Mouse (Mus musculus): ENCODE results near the gene Rps11. TPM values are rescaled to one million over a fixed set of nuclear protein-coding genes. Genes with fewer than 3 reads are reported as not detected.
"Not testable (repeated sequence)": the region's sequence is repeated elsewhere in the genome, so short reads cannot be mapped to it uniquely, and the experiment has no call there.

Rps11 gene
- 1,509 and 1,523 TPM in 2 replicates for polyA plus RNA-seq (2015; fragmentation: Nextera tagmentation; extraction: Ambion mirVana)

- under 1% methylated on average over 59 of the region's 59 CpGs for WGBS
- no peaks in the 10 kb centered on the region for H3K27me3 ChIP-seq
- peak within 1 kb of the TSS; percentile 96 for H3K4me3 ChIP-seq (replicated peaks)
- ATAC-seq (ENCODE audit: insufficient number of reproducible peaks, low FRiP score, low TSS enrichment, low read depth), result peak; percentile 88
- peak within 1 kb of the TSS; percentile 100 for H3K9ac ChIP-seq
- H3K9me3 ChIP-seq (replicated peaks), result no peaks in the 10 kb centered on the region
- peak within 1 kb of the TSS; percentile 64 for H3K4me2 ChIP-seq (replicated peaks)
- H3K27ac ChIP-seq (replicated peaks), result peak within 1 kb of the TSS; percentile 90
- peaks cover 61% of the 10 kb centered on the region for H3K36me3 ChIP-seq
- peaks cover 62% of the 10 kb centered on the region for H3K4me1 ChIP-seq
These were observed at the start of gene Rps11 for GRCm38 (mm10) chr7:45124224-45125143. TSS of gene Rps11 (minus strand) at chr7:45124439.

- H3K4me3 ChIP-seq (replicated peaks); H3K4me2 ChIP-seq (replicated peaks); H3K9ac ChIP-seq; H3K27ac ChIP-seq (replicated peaks); ATAC-seq (ENCODE audit: insufficient number of reproducible peaks, low FRiP score, low TSS enrichment, low read depth); H3K36me3 ChIP-seq: not testable (repeated sequence)
- H3K4me1 ChIP-seq, result peaks cover 18% of the 10 kb centered on the region
- WGBS, result 64% methylated on average over 1 of the region's 1 CpGs
- H3K27me3 ChIP-seq, result peaks cover 86% of the 10 kb centered on the region
- peaks cover 11% of the 10 kb centered on the region for H3K9me3 ChIP-seq (replicated peaks)
These were observed 49.5 kb upstream of the Rps11 start for GRCm38 (mm10) chr7:45173772-45174171.

- ATAC-seq (ENCODE audit: insufficient number of reproducible peaks, low FRiP score, low TSS enrichment, low read depth), result no peak
- H3K27ac ChIP-seq (replicated peaks), result no peak overlapping the region
- WGBS, result 63% methylated on average over 7 of the region's 7 CpGs
These were observed 48.7 kb upstream of the Rps11 start for GRCm38 (mm10) chr7:45172974-45173373.

GRCm38 (mm10) chr7:45169495-45169894, 45.3 kb upstream of the Rps11 start:
- no peak overlapping the region for H3K4me2 ChIP-seq (replicated peaks)
- H3K4me1 ChIP-seq, result peaks cover 8% of the 10 kb centered on the region; the same call in 1 of the 2 replicates
- H3K9ac ChIP-seq, result no peak overlapping the region
- H3K27ac ChIP-seq (replicated peaks), result no peak overlapping the region
- H3K27me3 ChIP-seq, result peaks cover 86% of the 10 kb centered on the region
- peaks cover 11% of the 10 kb centered on the region for H3K9me3 ChIP-seq (replicated peaks)
- H3K36me3 ChIP-seq, result no peaks in the 10 kb centered on the region
- ATAC-seq (ENCODE audit: insufficient number of reproducible peaks, low FRiP score, low TSS enrichment, low read depth), result no peak
- 89% methylated on average over 3 of the region's 3 CpGs for WGBS
- H3K4me3 ChIP-seq (replicated peaks), result no peak overlapping the region

More at GRCm38 (mm10) chr7:45172974-45173373, 48.7 kb upstream of the Rps11 start:
- no peak overlapping the region for H3K4me3 ChIP-seq (replicated peaks)
- no peak overlapping the region for H3K4me2 ChIP-seq (replicated peaks)
- H3K36me3 ChIP-seq, result no peaks in the 10 kb centered on the region
- peaks cover 24% of the 10 kb centered on the region for H3K4me1 ChIP-seq
- peaks cover 11% of the 10 kb centered on the region for H3K9me3 ChIP-seq (replicated peaks)
- H3K9ac ChIP-seq, result no peak overlapping the region
- H3K27me3 ChIP-seq, result peaks cover 86% of the 10 kb centered on the region

GRCm38 (mm10) chr7:45168656-45169055, 44.4 kb upstream of the Rps11 start:
- H3K4me3 ChIP-seq (replicated peaks), result no peak overlapping the region; the same call in 1 of the 2 replicates
- no peak overlapping the region for H3K4me2 ChIP-seq (replicated peaks)
- no peak overlapping the region for H3K9ac ChIP-seq
- H3K27me3 ChIP-seq, result peaks cover 87% of the 10 kb centered on the region
- peaks cover 13% of the 10 kb centered on the region for H3K4me1 ChIP-seq
- no peaks in the 10 kb centered on the region for H3K36me3 ChIP-seq
- peaks cover 11% of the 10 kb centered on the region for H3K9me3 ChIP-seq (replicated peaks)
- H3K27ac ChIP-seq (replicated peaks), result no peak overlapping the region
- WGBS, result 5% methylated on average over 24 of the region's 24 CpGs
- ATAC-seq (ENCODE audit: insufficient number of reproducible peaks, low FRiP score, low TSS enrichment, low read depth), result no peak

GRCm38 (mm10) chr7:45167761-45168445, 43.7 kb upstream of the Rps11 start:
- WGBS, result under 1% methylated on average over 19 of the region's 19 CpGs

GRCm38 (mm10) chr7:45166950-45167401, 42.7 kb upstream of the Rps11 start:
- H3K4me3 ChIP-seq (replicated peaks), result no peak overlapping the region
- no peak for ATAC-seq (ENCODE audit: insufficient number of reproducible peaks, low FRiP score, low TSS enrichment, low read depth)
- H3K36me3 ChIP-seq, result no peaks in the 10 kb centered on the region
- peaks cover 23% of the 10 kb centered on the region for H3K4me1 ChIP-seq
- H3K4me2 ChIP-seq (replicated peaks), result no peak overlapping the region
- H3K9me3 ChIP-seq (replicated peaks), result peaks cover 11% of the 10 kb centered on the region
- WGBS, result 27% methylated on average over 10 of the region's 10 CpGs
- no peak overlapping the region for H3K27ac ChIP-seq (replicated peaks)
- H3K27me3 ChIP-seq, result peaks cover 90% of the 10 kb centered on the region
- H3K9ac ChIP-seq, result no peak overlapping the region

More at GRCm38 (mm10) chr7:45167761-45168445, 43.7 kb upstream of the Rps11 start:
- Histone ChIP-seq H3K4me2 (replicated peaks) (no peak overlapping the region), H3K27ac (replicated peaks) (no peak overlapping the region), H3K9me3 (replicated peaks) (peaks cover 11% of the 10 kb centered on the region), H3K36me3 (no peaks in the 10 kb centered on the region), H3K4me3 (replicated peaks) (no peak overlapping the region), H3K27me3 (peaks cover 90% of the 10 kb centered on the region), H3K9ac (no peak overlapping the region), H3K4me1 (peaks cover 15% of the 10 kb centered on the region)
- ATAC-seq (ENCODE audit: insufficient number of reproducible peaks, low FRiP score, low TSS enrichment, low read depth), result no peak

- ATAC-seq (ENCODE audit: insufficient number of reproducible peaks, low FRiP score, low TSS enrichment, low read depth), result no peak
- Histone ChIP-seq H3K36me3 (0 out of 2 replicates have a peak, but pooled peaks cover 2% of the 10 kb centered on the region), H3K4me1 (peaks cover 28% of the 10 kb centered on the region), H3K9ac (no peak overlapping the region), H3K27ac (replicated peaks) (no peak overlapping the region), H3K9me3 (replicated peaks) (peaks cover 11% of the 10 kb centered on the region), H3K4me3 (replicated peaks) (no peak overlapping the region), H3K4me2 (replicated peaks) (no peak overlapping the region), H3K27me3 (peaks cover 77% of the 10 kb centered on the region)
- 41% methylated on average over 11 of the region's 11 CpGs for WGBS
These were observed 41.5 kb upstream of the Rps11 start for GRCm38 (mm10) chr7:45165701-45166100.

- no peak for ATAC-seq (ENCODE audit: insufficient number of reproducible peaks, low FRiP score, low TSS enrichment, low read depth)
- WGBS, result 62% methylated on average over 5 of the region's 5 CpGs
- Histone ChIP-seq H3K4me3 (replicated peaks) (no peak overlapping the region), H3K9me3 (replicated peaks) (peaks cover 5% of the 10 kb centered on the region), H3K36me3 (peaks cover 10% of the 10 kb centered on the region; the same call in 1 of the 2 replicates), H3K27ac (replicated peaks) (no peak overlapping the region), H3K4me1 (peaks cover 28% of the 10 kb centered on the region), H3K27me3 (peaks cover 75% of the 10 kb centered on the region), H3K4me2 (replicated peaks) (no peak overlapping the region), H3K9ac (no peak overlapping the region)
These were observed 40.6 kb upstream of the Rps11 start for GRCm38 (mm10) chr7:45164833-45165232.

GRCm38 (mm10) chr7:45163735-45164490, 39.7 kb upstream of the Rps11 start, which contains the start of gene Slc17a7:
TSS of gene Slc17a7 (plus strand) at chr7:45163949.
- 0 out of 2 replicates have a peak within 1 kb of the TSS, but pooled peaks have one; percentile 9 for H3K9ac ChIP-seq
- no peaks in the 10 kb centered on the region for H3K9me3 ChIP-seq (replicated peaks)
- ATAC-seq (ENCODE audit: insufficient number of reproducible peaks, low FRiP score, low TSS enrichment, low read depth), result no peak
- H3K4me1 ChIP-seq, result peaks cover 28% of the 10 kb centered on the region
- H3K27ac ChIP-seq (replicated peaks), result no peak within 1 kb of the TSS
- peaks cover 18% of the 10 kb centered on the region; the same call in 1 of the 2 replicates for H3K36me3 ChIP-seq
- peaks cover 66% of the 10 kb centered on the region for H3K27me3 ChIP-seq
- H3K4me3 ChIP-seq (replicated peaks), result peak within 1 kb of the TSS; percentile 47
- peak within 1 kb of the TSS; percentile 84 for H3K4me2 ChIP-seq (replicated peaks)
- WGBS, result 3% methylated on average over 35 of the region's 41 CpGs

Measured in embryonic facial prominence, embryonic 15.5 days (tissue).